10 mouse cellular contexts compared by ENCODE assay signal in the genomic region with DNA sequence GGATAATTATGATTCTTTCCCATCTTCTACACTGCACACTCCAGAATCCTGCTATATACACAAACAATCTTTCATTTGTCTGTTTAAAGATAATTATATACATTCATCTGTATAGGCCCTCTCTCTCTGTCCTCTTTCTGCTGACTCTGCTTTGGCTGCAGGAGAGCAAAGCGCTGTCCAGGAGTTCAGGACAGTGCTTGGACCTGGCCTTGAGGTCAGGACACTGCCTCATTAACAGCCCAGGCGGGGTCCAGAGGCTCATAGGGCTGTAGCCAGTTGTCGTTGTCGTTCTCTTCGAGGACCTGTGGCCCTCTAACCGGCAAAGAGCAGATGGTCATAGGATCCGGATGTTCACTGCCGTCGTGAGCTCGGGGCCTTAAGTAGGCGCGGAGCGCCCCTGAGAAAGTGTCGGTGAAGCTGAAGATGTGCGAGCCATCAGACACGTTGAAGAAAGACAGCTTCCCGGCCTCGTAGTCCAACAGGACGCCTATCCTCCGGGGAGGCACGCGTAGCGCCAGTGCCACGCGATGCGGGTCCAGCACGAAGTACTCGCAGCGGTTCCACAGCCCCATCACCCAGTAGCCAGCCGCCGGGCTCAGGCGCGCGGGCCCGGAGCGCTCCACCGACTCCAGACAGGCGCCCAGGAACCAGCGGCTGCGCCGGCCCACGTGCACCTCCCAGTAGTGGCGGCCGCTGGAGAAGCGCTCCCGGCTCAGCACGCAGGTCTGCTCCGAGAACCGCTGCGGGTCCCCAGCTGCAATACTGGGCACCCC. TPM values are rescaled to one million over a fixed set of nuclear protein-coding genes. Genes with fewer than 3 reads are reported as not detected.
DNase-seq lines count a peak whose midpoint lies in the region; TF ChIP-seq lines count a peak whose summit lies in the region.
"Had no signal": no experiment of that assay in that cellular context is flagged by ENCODE, and none has a peak within 500 bp of the region (broad histone marks: within the 10 kb centered on the region; RNA-seq: fewer than 3 reads in every experiment).

No protein-coding gene starts in this region.

- peaks cover 8% of the 10 kb centered on the region for H3K27me3 ChIP-seq in ES-Bruce4 (ENCODE audit: control insufficient read depth, insufficient read depth, low read length, poor library complexity, severe bottlenecking)
- H3K27me3 ChIP-seq in forebrain, embryonic 10.5 days (ENCODE audit: poor library complexity, severe bottlenecking) = peaks cover 30% of the 10 kb centered on the region
- peaks cover 33% of the 10 kb centered on the region for H3K27me3 ChIP-seq in midbrain, embryonic 10.5 days (ENCODE audit: low read depth, poor library complexity, severe bottlenecking)

- TF ChIP-seq CTCF in gastrocnemius, adult 2 months (IDR thresholded peaks at IDR 0.05) = no peak
- TF ChIP-seq CTCF in ES-Bruce4 (IDR thresholded peaks at IDR 0.05; ENCODE audit: low read depth, low read length) = no peak

- no peak for DNase-seq in gastrocnemius, adult 2 months
- DNase-seq in gastrocnemius, postnatal 25 days = no peak
- DNase-seq in forebrain, embryonic 10.5 days (ENCODE audit: extremely low spot score, low spot score) = peak; percentile 38
- peak; percentile 30 for DNase-seq in kidney, postnatal 10 days
- peak; percentile 55 for DNase-seq in midbrain, embryonic 10.5 days (ENCODE audit: low spot score)
- DNase-seq in testis, postnatal 14 days (ENCODE audit: low spot score) = peak; percentile 22
- no peak for DNase-seq in urinary bladder, postnatal 25 days (ENCODE audit: low spot score)

- no peak for TF ChIP-seq EP300 in ES-Bruce4 (IDR thresholded peaks at IDR 0.05; ENCODE audit: insufficient read depth, low read depth, low read length)

- peaks cover 4% of the 10 kb centered on the region for H3K9me3 ChIP-seq in ES-Bruce4 (replicated peaks; ENCODE audit: control insufficient read depth, insufficient read depth, low read length, poor library complexity, severe bottlenecking)
- peaks cover 9% of the 10 kb centered on the region; the same call in 1 of the 2 replicates for H3K9me3 ChIP-seq in forebrain, embryonic 10.5 days
- H3K9me3 ChIP-seq in midbrain, embryonic 10.5 days (replicated peaks) = peaks cover 7% of the 10 kb centered on the region; the same call in 1 of the 2 replicates

- peak overlapping the region; percentile 17; the same call in 1 of the 2 replicates for H3K4me3 ChIP-seq in gastrocnemius, adult 2 months
- peak overlapping the region; percentile 35 for H3K4me3 ChIP-seq in ES-Bruce4 (ENCODE audit: low read depth, low read length)
- H3K4me3 ChIP-seq in forebrain, embryonic 10.5 days = peak overlapping the region; percentile 51
- peak overlapping the region; percentile 54 for H3K4me3 ChIP-seq in midbrain, embryonic 10.5 days

- no peak for TF ChIP-seq POLR2A in ES-Bruce4 (IDR thresholded peaks at IDR 0.05; ENCODE audit: insufficient read depth, low read length)

- no peak overlapping the region for H3K27ac ChIP-seq in gastrocnemius, adult 2 months
- no peak overlapping the region for H3K27ac ChIP-seq in ES-Bruce4 (ENCODE audit: insufficient read depth, low read length)
- 0 out of 2 replicates have a peak overlapping the region, but pooled peaks have one; percentile 48 for H3K27ac ChIP-seq in forebrain, embryonic 10.5 days
- peak overlapping the region; percentile 46; the same call in 1 of the 2 replicates for H3K27ac ChIP-seq in midbrain, embryonic 10.5 days (replicated peaks)

- no peaks in the 10 kb centered on the region for H3K4me1 ChIP-seq in ES-Bruce4 (ENCODE audit: control insufficient read depth, insufficient read depth, low read length)
- peaks cover 8% of the 10 kb centered on the region for H3K4me1 ChIP-seq in forebrain, embryonic 10.5 days
- peaks cover 8% of the 10 kb centered on the region for H3K4me1 ChIP-seq in midbrain, embryonic 10.5 days

- H3K36me3 ChIP-seq in ES-Bruce4 (ENCODE audit: control insufficient read depth, insufficient read depth, low read length, poor library complexity, severe bottlenecking) = no peaks in the 10 kb centered on the region
- no peaks in the 10 kb centered on the region for H3K36me3 ChIP-seq in forebrain, embryonic 10.5 days (replicated peaks)
- H3K36me3 ChIP-seq in midbrain, embryonic 10.5 days = no peaks in the 10 kb centered on the region

- H3K9ac ChIP-seq in ES-Bruce4 (ENCODE audit: low read depth, poor library complexity, severe bottlenecking) = no peak overlapping the region

- WGBS in forebrain, embryonic 10.5 days = 8% methylated on average over 50 of the region's 50 CpGs
- 7% methylated on average over 50 of the region's 50 CpGs for WGBS in midbrain, embryonic 10.5 days

- intact Hi-C loops in gastrocnemius, adult 2 months (cut with DNase I) = no loop called here

RNA-seq across cellular contexts. Expression of a gene that starts 14.8 kb away (rescaled TPM):
- not detected for total RNA-seq in gastrocnemius, adult 2 months (2021)
- not detected for total RNA-seq in gastrocnemius, postnatal 25 days (2021)
- polyA plus RNA-seq in ES-Bruce4 (2011; ENCODE audit: insufficient read depth, insufficient read length, low read depth, missing spikeins) = not detected in 2 replicates
- not detected in 2 replicates for polyA plus RNA-seq in forebrain, embryonic 10.5 days (2016; fragmentation: Nextera tagmentation; extraction: Ambion mirVana)
- not detected in 2 replicates for polyA plus RNA-seq in midbrain, embryonic 10.5 days (2016; fragmentation: Nextera tagmentation; extraction: Ambion mirVana)
- total RNA-seq: neutrophil, adult 5-6 weeks had no signal
- polyA plus RNA-seq: C2C12 had no signal

RNA-seq across cellular contexts. Expression of a gene that starts 17.9 kb away (rescaled TPM):
- 1 to 10 TPM in 1 of 2 experiments, under 1 TPM in 1; 0.97 to 3.6 TPM for total RNA-seq in gastrocnemius, adult 2 months (2021)
- 1 to 10 TPM; 1.6 to 3.5 TPM for total RNA-seq in gastrocnemius, postnatal 25 days (2021)
- not detected in 2 replicates for polyA plus RNA-seq in ES-Bruce4 (2011; ENCODE audit: insufficient read depth, insufficient read length, low read depth, missing spikeins)
- polyA plus RNA-seq in forebrain, embryonic 10.5 days (2016; fragmentation: Nextera tagmentation; extraction: Ambion mirVana) = 0.07 and 0.14 TPM in 2 replicates
- 0.11 TPM in 1 of 2 replicates, not detected in the other for polyA plus RNA-seq in midbrain, embryonic 10.5 days (2016; fragmentation: Nextera tagmentation; extraction: Ambion mirVana)
- polyA plus RNA-seq: C2C12 had no signal

RNA-seq across cellular contexts. Expression of a gene that starts 27.0 kb away (rescaled TPM):
- not detected for total RNA-seq in gastrocnemius, adult 2 months (2021)
- total RNA-seq in gastrocnemius, postnatal 25 days (2021) = not detected
- not detected in 2 replicates for polyA plus RNA-seq in ES-Bruce4 (2011; ENCODE audit: insufficient read depth, insufficient read length, low read depth, missing spikeins)
- not detected in 2 replicates for polyA plus RNA-seq in forebrain, embryonic 10.5 days (2016; fragmentation: Nextera tagmentation; extraction: Ambion mirVana)
- not detected in 2 replicates for polyA plus RNA-seq in midbrain, embryonic 10.5 days (2016; fragmentation: Nextera tagmentation; extraction: Ambion mirVana)
- total RNA-seq: neutrophil, adult 5-6 weeks had no signal
- polyA plus RNA-seq: C2C12 had no signal

RNA-seq across cellular contexts. Expression of a gene that starts 34.1 kb away (rescaled TPM):
- total RNA-seq in gastrocnemius, adult 2 months (2021) = 10 to 100 TPM; 25.8 to 32.6 TPM
- 10 to 100 TPM; 20.3 to 22.8 TPM for total RNA-seq in gastrocnemius, postnatal 25 days (2021)
- 29.3 and 33.6 TPM in 2 replicates for polyA plus RNA-seq in ES-Bruce4 (2011; ENCODE audit: insufficient read depth, insufficient read length, low read depth, missing spikeins)
- 42.3 and 49.2 TPM in 2 replicates for polyA plus RNA-seq in forebrain, embryonic 10.5 days (2016; fragmentation: Nextera tagmentation; extraction: Ambion mirVana)
- polyA plus RNA-seq in midbrain, embryonic 10.5 days (2016; fragmentation: Nextera tagmentation; extraction: Ambion mirVana) = 42.3 and 51.5 TPM in 2 replicates

RNA-seq across cellular contexts. Expression of a gene that starts 54.4 kb away (rescaled TPM):
- total RNA-seq in gastrocnemius, adult 2 months (2021) = not detected
- total RNA-seq in gastrocnemius, postnatal 25 days (2021) = not detected
- polyA plus RNA-seq in ES-Bruce4 (2011; ENCODE audit: insufficient read depth, insufficient read length, low read depth, missing spikeins) = not detected in 2 replicates
- not detected in 2 replicates for polyA plus RNA-seq in forebrain, embryonic 10.5 days (2016; fragmentation: Nextera tagmentation; extraction: Ambion mirVana)
- not detected in 2 replicates for polyA plus RNA-seq in midbrain, embryonic 10.5 days (2016; fragmentation: Nextera tagmentation; extraction: Ambion mirVana)
- total RNA-seq: neutrophil, adult 5-6 weeks had no signal
- polyA plus RNA-seq: C2C12 had no signal

Comparison
In these comparisons a context has a peak if more than half of its experiments do, and no peak if none do; other contexts are left out.
1. DNase-seq: peak in forebrain, embryonic 10.5 days (single experiment), kidney, postnatal 10 days (single experiment), midbrain, embryonic 10.5 days (single experiment) and testis, postnatal 14 days (single experiment); none in gastrocnemius, adult 2 months (single experiment), gastrocnemius, postnatal 25 days (single experiment) and urinary bladder, postnatal 25 days (single experiment).
2. H3K27ac ChIP-seq: peak in forebrain, embryonic 10.5 days (single experiment) and midbrain, embryonic 10.5 days (single experiment); none in gastrocnemius, adult 2 months (single experiment) and ES-Bruce4 (single experiment).
3. Peak in every context shown above with its lines, with median percentiles within 50 percentile points of each other: H3K4me3 ChIP-seq.